Mouse (Mus musculus) thymus, adult 2 months (tissue): ENCODE measurements around the gene Olfr374. TPM values are rescaled to one million over a fixed set of nuclear protein-coding genes. Genes with fewer than 3 reads are reported as not detected.
"Not testable (repeated sequence)": the region's sequence is repeated elsewhere in the genome, so short reads cannot be mapped to it uniquely, and the experiment has no call there.

Experiments used
- DNase-seq: peaks from one replicate; pipeline ENCODE4 v3.0.0; 2021
- H3K27ac ChIP-seq: fragments of 200-500 bp; 2 replicates; pipeline ENCODE4 v1.5.1; 2012; ENCODE audit warnings: low read length, control low read depth; ENCODE audit not compliant: control insufficient read depth, insufficient read depth
- H3K27me3 ChIP-seq: fragments of 200-500 bp; 2 replicates; pipeline ENCODE4 v1.6.1; 2012; ENCODE audit warnings: mild to moderate bottlenecking, low read length, moderate library complexity, mixed read lengths; ENCODE audit not compliant: control insufficient read depth, insufficient read depth
- H3K36me3 ChIP-seq: fragments of 200-500 bp; 2 replicates; pipeline ENCODE4 v1.6.1; 2012; ENCODE audit warnings: mild to moderate bottlenecking, low read length, moderate library complexity; ENCODE audit not compliant: control insufficient read depth, insufficient read depth
- H3K4me1 ChIP-seq: fragments of 200-500 bp; replicated peaks from 2 replicates; pipeline ENCODE4 v1.6.1; 2012; ENCODE audit warnings: low read length; ENCODE audit not compliant: control insufficient read depth, insufficient read depth
- H3K4me3 ChIP-seq: fragments of 200-500 bp; 2 replicates; pipeline ENCODE4 v1.5.1; 2012; ENCODE audit warnings: mild to moderate bottlenecking, low read length, control low read depth, moderate library complexity; ENCODE audit not compliant: control insufficient read depth, insufficient read depth
- CTCF ChIP-seq: fragments of 200-500 bp; IDR thresholded peaks from 2 replicates; pipeline ENCODE4 v1.5.1; 2012; ENCODE audit warnings: mild to moderate bottlenecking, control low read depth, low read length, moderate library complexity, borderline replicate concordance; ENCODE audit not compliant: control insufficient read depth, poor library complexity, insufficient read depth; ENCODE audit errors: extremely low read depth
- POLR2A ChIP-seq: fragments of 200-500 bp; IDR thresholded peaks from 2 replicates; pipeline ENCODE4 v1.6.1; 2012; ENCODE audit warnings: mild to moderate bottlenecking, low read length, control low read depth, moderate library complexity; ENCODE audit not compliant: control insufficient read depth, poor library complexity, insufficient read depth; ENCODE audit errors: extremely low read depth
- WGBS: fragments of 180-500 bp; shearing (Covaris S2); methylation state at CpG from one replicate; pipeline ENCODE4 v1.1.7; 2018; 5-methylcytosine and 5-hydroxymethylcytosine counted together
- polyA plus RNA-seq: library from polyadenylated mRNA; depleted of rRNA; stranded (reverse); fragments of >200 nt; gene quantifications from 2 replicates; pipeline ENCODE4 v1.2.3, GENCODE M21; 2012; rRNA removed

Olfr374 gene
- 0.17 and 0.27 TPM in 2 replicates for polyA plus RNA-seq

DNA sequence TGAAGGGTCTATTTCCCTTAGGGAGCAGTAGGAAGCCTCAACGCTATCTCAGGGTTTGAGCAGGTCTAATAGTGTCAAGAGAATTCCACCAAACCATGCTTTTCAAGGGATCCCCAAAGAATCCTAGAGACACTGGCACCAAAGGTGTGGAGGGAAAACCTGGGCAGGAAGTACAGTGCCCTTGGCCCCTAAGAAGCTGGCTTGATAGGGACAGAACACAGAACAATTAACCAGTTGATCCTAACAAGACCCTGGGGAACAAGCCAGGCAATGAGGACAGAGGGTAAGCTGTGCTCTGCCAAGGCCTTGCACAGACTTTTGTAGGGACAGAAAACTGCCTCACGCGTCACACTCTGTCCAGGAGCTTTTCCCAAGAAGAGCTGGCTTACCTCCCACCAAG, at the start of gene Olfr374:
Gene Olfr374 (plus strand): TSS at position 301 of the 400 bp plus-strand sequence.
- Histone ChIP-seq H3K27ac (no peak within 1 kb of the TSS), H3K36me3 (no peaks in the 10 kb centered on the region), H3K4me1 (no peaks in the 10 kb centered on the region), H3K27me3 (no peaks in the 10 kb centered on the region), H3K4me3 (no peak within 1 kb of the TSS)
- no peak for TF ChIP-seq POLR2A
- no peak for TF ChIP-seq CTCF
- 98% methylated on average over 3 of the region's 3 CpGs for WGBS
- no peak for DNase-seq

DNA sequence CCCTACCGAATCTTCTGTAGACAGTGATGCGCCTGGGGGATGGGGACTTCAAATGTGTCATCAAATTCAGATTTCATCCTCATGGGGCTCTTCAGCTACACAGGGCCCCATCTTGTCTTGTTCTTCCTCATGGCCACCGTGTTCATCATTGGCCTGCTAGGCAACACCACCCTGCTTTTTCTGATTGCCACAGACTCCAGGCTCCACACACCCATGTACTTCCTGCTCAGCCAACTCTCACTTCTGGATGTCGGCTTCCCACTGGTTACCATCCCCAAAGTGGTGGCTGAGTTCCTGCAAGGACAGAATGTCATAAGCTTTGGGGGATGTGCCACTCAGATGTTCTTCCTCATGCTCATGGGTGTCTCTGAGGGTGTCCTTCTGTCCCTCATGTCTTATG, 49.2 kb upstream of the Olfr374 start:
- not testable (repeated sequence) for DNase-seq, H3K27ac ChIP-seq, H3K4me3 ChIP-seq, H3K36me3 ChIP-seq, H3K4me1 ChIP-seq, H3K27me3 ChIP-seq
- 90% methylated on average over 3 of the region's 4 CpGs for WGBS

DNA sequence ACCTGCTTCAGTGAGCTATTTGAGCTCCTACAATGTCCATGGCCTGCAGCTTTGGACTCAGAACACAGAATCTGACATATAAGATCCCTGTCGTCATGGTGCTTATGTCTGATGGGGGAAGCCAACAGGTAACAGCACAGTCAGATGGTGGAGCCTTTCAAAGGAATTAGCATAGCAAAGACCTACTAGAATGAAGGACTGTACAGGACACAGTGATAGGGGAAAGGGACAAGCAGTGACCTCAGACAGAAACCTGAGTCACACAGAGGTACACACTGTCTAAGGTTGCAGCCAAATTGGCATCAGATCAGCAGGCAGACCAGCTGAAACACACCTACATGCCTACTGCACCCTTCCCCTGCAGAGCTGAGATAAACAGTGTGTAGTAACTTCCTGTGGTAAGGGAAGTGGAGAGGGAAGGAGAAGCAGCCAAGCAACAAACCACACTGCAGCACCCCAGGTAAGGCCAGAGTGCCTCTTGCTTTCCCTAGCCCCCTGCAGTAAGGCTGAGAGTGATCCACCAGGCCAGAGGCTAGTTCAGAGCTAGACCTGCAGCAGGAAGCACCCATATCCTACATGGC, 39.9 kb upstream of the Olfr374 start:
- peak overlapping the region; percentile 69; the same call in 1 of the 2 replicates for H3K27ac ChIP-seq
- not testable (repeated sequence) for H3K4me3 ChIP-seq, H3K36me3 ChIP-seq, H3K4me1 ChIP-seq, H3K27me3 ChIP-seq, DNase-seq
- WGBS: 82% methylated on average over 1 of the region's 1 CpGs

DNA sequence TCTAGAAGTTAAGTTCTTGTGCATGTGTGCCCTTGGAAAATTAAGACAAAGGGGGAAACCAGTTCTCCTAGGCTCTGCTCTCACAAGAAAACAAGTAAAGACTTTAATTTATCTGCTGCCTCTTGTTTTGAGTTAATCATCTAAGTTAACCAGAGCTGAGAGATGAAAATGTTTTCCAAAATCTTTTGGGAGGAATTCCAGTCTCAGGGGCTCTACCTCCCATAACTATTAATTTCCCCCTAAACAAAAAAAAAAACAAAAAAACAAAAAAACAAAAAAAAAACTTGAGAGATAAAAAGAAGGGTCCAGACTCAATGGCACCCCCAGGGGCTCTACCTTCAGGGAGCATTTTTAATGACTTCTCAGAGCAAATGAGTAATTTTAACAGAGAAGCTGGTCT, 24.0 kb upstream of the Olfr374 start, which contains the start of gene Olfr373:
Gene Olfr373 (plus strand): TSS at position 301 of the 400 bp plus-strand sequence.
- not testable (repeated sequence) for H3K36me3 ChIP-seq, H3K27ac ChIP-seq, H3K4me1 ChIP-seq, H3K27me3 ChIP-seq, H3K4me3 ChIP-seq, DNase-seq

DNA sequence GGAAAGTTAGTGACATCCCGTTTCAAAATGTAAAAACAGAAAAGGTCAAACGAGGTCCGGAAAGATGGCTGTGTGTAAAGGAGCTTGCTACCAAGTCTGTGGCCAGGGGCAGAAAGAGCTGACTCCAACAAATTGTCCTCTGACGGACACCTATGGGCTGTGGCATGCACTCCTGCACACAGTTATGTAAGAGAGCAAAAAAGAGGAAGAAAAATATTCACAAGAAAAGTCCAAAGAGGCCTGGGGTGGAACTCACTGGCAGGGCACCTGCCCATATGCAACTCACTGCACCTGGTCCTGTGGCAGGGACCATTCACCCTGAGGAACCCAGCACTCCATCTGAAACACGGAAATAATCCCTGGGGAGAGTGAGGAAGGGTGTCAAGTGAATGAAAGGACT, 22.1 kb upstream of the Olfr374 start:
- DNase-seq: no peak
- H3K4me1 ChIP-seq: no peaks in the 10 kb centered on the region
- no peak overlapping the region for H3K4me3 ChIP-seq
- 28% methylated on average over 5 of the region's 5 CpGs for WGBS
- H3K36me3 ChIP-seq: no peaks in the 10 kb centered on the region
- TF ChIP-seq POLR2A (no peak), CTCF (no peak)
- H3K27ac ChIP-seq: no peak overlapping the region
- H3K27me3 ChIP-seq: no peaks in the 10 kb centered on the region

DNA sequence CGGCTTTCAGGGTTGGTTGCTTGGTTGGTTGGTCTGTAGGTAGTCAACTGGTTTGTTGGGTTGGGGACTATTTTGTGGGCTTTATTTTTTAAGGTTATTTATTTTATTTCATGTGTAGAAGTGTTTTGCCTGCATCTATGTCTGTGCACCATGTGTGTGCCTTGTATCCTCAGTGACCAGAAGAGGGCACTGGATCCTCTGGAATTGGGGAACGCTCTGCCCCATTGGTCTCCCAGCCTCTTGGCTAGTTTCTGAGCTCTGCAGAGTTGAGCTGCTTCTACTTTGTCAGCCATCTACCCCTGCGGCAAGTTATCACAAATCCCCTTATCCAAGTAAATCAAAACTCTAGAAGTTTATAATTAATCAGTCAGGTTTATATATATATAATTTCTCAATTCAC, 19.2 kb upstream of the Olfr374 start:
- H3K27me3 ChIP-seq, H3K27ac ChIP-seq, H3K4me1 ChIP-seq, H3K36me3 ChIP-seq, H3K4me3 ChIP-seq, DNase-seq: not testable (repeated sequence)
- WGBS: 93% methylated on average over 3 of the region's 3 CpGs

GRCm38 (mm10) chr8:72096721-72097120, 10.1 kb upstream of the Olfr374 start:
- not testable (repeated sequence) for H3K27ac ChIP-seq, H3K4me1 ChIP-seq, H3K4me3 ChIP-seq, H3K27me3 ChIP-seq, H3K36me3 ChIP-seq, DNase-seq

DNA sequence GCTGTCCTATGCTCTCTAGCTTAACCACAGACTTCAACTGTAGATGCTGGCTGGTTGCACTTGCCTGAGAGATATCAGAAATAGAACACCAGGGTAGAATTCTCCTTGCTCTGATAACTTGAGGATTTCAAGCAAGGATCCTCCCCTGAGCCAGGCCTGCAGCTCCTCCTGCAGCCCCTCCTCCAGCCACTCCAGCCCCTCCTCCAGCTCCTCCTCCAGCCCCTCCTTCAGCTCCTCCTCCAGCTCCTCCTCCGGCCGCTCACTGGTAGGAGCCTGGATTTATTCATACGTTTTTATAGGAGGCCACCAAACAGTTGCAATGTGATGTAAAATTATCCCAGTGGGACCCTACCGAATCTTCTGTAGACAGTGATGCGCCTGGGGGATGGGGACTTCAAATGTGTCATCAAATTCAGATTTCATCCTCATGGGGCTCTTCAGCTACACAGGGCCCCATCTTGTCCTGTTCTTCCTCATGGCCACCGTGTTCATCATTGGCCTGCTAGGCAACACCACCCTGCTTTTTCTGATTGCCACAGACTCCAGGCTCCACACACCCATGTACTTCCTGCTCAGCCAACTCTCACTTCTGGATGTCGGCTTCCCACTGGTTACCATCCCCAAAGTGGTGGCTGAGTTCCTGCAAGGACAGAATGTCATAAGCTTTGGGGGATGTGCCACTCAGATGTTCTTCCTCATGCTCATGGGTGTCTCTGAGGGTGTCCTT, 7.3 kb upstream of the Olfr374 start:
- H3K27me3 ChIP-seq, H3K36me3 ChIP-seq, H3K4me3 ChIP-seq, H3K27ac ChIP-seq, H3K4me1 ChIP-seq: not testable (repeated sequence)
- WGBS: 81% methylated on average over 6 of the region's 7 CpGs
- peak; percentile 28 for DNase-seq
